Mouse (Mus musculus) stomach, postnatal 0 days (tissue): ENCODE results near the gene Trip10. TPM values are rescaled to one million over a fixed set of nuclear protein-coding genes. Genes with fewer than 3 reads are reported as not detected.

ENCODE experiments used
- ATAC-seq: fragments of 200-750 bp; cut with Nextera tagmentation; 2 replicates; pipeline ENCODE4 v1.8.0; 2017; ENCODE audit not compliant: low FRiP score, low TSS enrichment
- DNase-seq: peaks from one replicate; pipeline ENCODE4 v3.0.0-alpha.2; 2016; ENCODE audit warnings: low spot score
- H3K27ac ChIP-seq: fragments of 300-500 bp; sonication (generic); replicated peaks from 2 replicates; pipeline ENCODE4 v1.5.1; 2014; ENCODE audit warnings: mild to moderate bottlenecking, control low read depth
- H3K27me3 ChIP-seq: fragments of 300-500 bp; sonication (generic); 2 replicates; pipeline ENCODE4 v1.6.1; 2014; ENCODE audit warnings: low read length; ENCODE audit not compliant: control insufficient read depth, insufficient read depth
- H3K36me3 ChIP-seq: fragments of 300-500 bp; sonication (generic); 2 replicates; pipeline ENCODE4 v1.6.1; 2014; ENCODE audit warnings: low read length, mixed read lengths; ENCODE audit not compliant: control insufficient read depth, insufficient read depth
- H3K4me1 ChIP-seq: fragments of 300-500 bp; sonication (generic); replicated peaks from 2 replicates; pipeline ENCODE4 v1.6.1; 2014; ENCODE audit warnings: antibody characterized with exemption; ENCODE audit not compliant: control insufficient read depth, insufficient read depth
- H3K4me2 ChIP-seq: fragments of 300-500 bp; sonication (generic); replicated peaks from 2 replicates; pipeline ENCODE4 v1.6.1; 2014; ENCODE audit warnings: low read depth, mild to moderate bottlenecking, control low read depth, moderate library complexity
- H3K4me3 ChIP-seq: fragments of 300-500 bp; sonication (generic); 2 replicates; pipeline ENCODE4 v1.5.1; 2014; ENCODE audit warnings: low read depth, low read length, control low read depth
- H3K9ac ChIP-seq: fragments of 300-500 bp; sonication (generic); 2 replicates; pipeline ENCODE4 v1.6.1; 2014; ENCODE audit warnings: mild to moderate bottlenecking, low read length, control low read depth, mixed read lengths
- H3K9me3 ChIP-seq: fragments of 300-500 bp; sonication (generic); 2 replicates; pipeline ENCODE4 v1.6.1; 2016; ENCODE audit warnings: low read length; ENCODE audit not compliant: control insufficient read depth
- CTCF ChIP-seq: IDR thresholded peaks from 2 replicates; pipeline ENCODE4 v1.5.1; 2016; ENCODE audit warnings: antibody characterized with exemption, low read depth, mild to moderate bottlenecking, moderate library complexity
- EP300 ChIP-seq: optimal IDR thresholded peaks from 2 replicates; pipeline ENCODE3; 2016; ENCODE audit warnings: antibody characterized with exemption
- WGBS: fragments of 180-500 bp; shearing (Covaris S2); extraction: QIAGEN DNeasy Blood & Tissue Kit; methylation state at CpG from one replicate; pipeline ENCODE4 v1.1.7; 2014; 5-methylcytosine and 5-hydroxymethylcytosine counted together
- microRNA-seq: library from miRNA; unstranded; fragments of <30 nt; microRNA quantifications from one replicate; pipeline ENCODE4, GENCODE M21; 2016
- polyA plus RNA-seq: library from polyadenylated mRNA; unstranded; fragments of >200 nt; fragmentation: Nextera tagmentation; extraction: Ambion mirVana; gene quantifications from 2 replicates; pipeline ENCODE4 v1.2.1, GENCODE M21; 2015

Trip10 gene
- polyA plus RNA-seq, 1 experiment from 2014 or later = 27.5 TPM

DNA sequence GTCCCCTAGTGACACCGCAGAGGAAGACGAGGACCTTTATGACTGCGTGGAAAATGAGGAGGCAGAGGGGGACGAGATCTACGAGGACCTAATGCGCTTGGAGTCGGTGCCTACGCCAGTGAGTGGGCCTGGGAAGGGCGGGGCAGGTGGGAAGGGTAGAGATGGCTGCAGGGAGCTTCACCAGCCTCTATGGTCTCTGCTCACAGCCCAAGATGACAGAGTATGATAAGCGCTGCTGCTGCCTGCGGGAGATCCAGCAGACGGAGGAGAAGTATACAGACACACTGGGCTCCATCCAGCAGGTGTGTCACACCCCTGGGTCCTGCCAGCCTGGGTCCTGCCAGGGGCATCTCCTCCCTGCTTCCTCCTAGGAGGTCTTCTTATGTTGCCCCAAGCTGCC, 47.8 kb downstream of the Trip10 start:
- 80% methylated on average over 12 of the region's 12 CpGs for WGBS

DNA sequence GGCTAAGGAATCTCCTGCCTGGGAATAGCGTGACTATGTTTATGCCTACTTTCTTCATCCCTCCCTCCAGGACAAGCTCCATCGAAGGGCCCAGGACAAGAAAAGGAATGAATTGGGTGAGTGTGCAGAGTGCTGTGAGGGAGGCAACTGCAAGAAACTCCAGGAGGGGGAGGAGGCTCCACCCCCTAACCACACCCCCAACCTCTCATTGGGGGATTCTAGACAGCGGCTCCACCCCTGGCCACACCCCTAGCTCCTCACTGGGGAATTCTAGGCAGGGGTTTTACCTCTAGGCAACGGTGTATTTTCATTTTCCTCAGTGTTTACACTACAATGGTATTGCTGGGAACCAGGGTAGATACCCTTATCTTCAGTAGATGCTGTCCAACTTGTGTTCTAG, 56.3 kb downstream of the Trip10 start:
- no peaks in the 10 kb centered on the region for H3K9me3 ChIP-seq
- no peak for DNase-seq
- ATAC-seq = no peak
- H3K9ac ChIP-seq = no peak overlapping the region
- WGBS = 53% methylated on average over 4 of the region's 4 CpGs
- H3K36me3 ChIP-seq = no peaks in the 10 kb centered on the region
- TF ChIP-seq EP300 (no peak), CTCF (no peak)
- no peak overlapping the region for H3K4me3 ChIP-seq
- no peaks in the 10 kb centered on the region for H3K27me3 ChIP-seq
- H3K4me1 ChIP-seq = no peaks in the 10 kb centered on the region
- no peak overlapping the region for H3K27ac ChIP-seq
- no peak overlapping the region for H3K4me2 ChIP-seq

More for the DNA sequence above, 47.8 kb downstream of the Trip10 start:
- no peaks in the 10 kb centered on the region for H3K9me3 ChIP-seq
- H3K36me3 ChIP-seq = no peaks in the 10 kb centered on the region
- ATAC-seq (0 out of 2 replicates have a peak, but pooled peaks have one; percentile 12), DNase-seq (no peak)
- H3K27ac ChIP-seq = no peak overlapping the region
- no peak overlapping the region for H3K9ac ChIP-seq
- no peak overlapping the region for H3K4me3 ChIP-seq
- no peaks in the 10 kb centered on the region for H3K4me1 ChIP-seq
- no peak overlapping the region for H3K4me2 ChIP-seq
- H3K27me3 ChIP-seq = no peaks in the 10 kb centered on the region
- no peak for TF ChIP-seq CTCF
- TF ChIP-seq EP300 = no peak

DNA sequence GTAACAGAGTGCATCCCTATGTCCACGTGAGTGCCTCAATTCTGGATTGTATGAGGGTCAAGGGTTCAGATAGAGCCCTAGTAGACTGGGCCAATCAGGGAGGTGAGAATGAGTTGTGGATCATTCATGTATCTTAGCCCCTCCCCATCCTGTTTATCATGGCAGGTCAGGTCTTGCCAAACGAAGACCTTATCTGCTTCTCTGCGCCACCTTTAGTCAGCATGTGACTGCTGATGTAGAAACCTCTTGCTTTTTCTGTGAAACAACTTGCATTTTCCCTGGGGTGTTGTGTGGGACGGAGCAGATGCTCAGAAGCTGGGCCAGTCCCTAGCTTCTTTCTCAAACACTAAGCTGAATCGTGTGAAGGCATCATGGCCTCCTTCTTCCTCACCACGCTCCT, 57.8 kb downstream of the Trip10 start:
- Histone ChIP-seq H3K4me1 (no peaks in the 10 kb centered on the region), H3K27ac (no peak overlapping the region), H3K4me3 (no peak overlapping the region), H3K4me2 (no peak overlapping the region), H3K9me3 (no peaks in the 10 kb centered on the region), H3K27me3 (no peaks in the 10 kb centered on the region), H3K9ac (no peak overlapping the region), H3K36me3 (no peaks in the 10 kb centered on the region)
- no peak for ATAC-seq
- TF ChIP-seq EP300 (no peak), CTCF (no peak)
- DNase-seq = no peak
- 65% methylated on average over 6 of the region's 6 CpGs for WGBS

DNA sequence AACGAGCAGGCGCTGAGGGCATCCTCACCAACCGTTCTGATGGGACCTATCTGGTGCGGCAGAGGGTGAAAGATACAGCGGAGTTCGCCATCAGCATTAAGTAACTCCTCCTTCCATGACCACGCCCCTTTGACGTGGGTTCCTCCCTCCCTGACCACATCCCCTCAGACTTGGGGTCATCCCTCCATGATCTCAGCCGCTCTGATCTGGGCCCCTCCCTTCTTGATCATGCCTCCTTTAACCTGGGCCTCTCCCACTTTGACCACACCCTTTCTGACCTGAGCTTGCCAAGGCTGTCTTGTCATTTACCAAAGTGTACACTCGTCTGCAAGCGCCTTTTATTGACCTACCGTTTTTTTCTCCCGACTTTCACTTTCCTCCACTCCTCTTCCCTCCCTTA, 62.5 kb downstream of the Trip10 start:
- H3K27me3 ChIP-seq = no peaks in the 10 kb centered on the region
- ATAC-seq = peak; percentile 66; the same call in 1 of the 2 replicates
- no peaks in the 10 kb centered on the region for H3K36me3 ChIP-seq
- H3K4me2 ChIP-seq = no peak overlapping the region
- DNase-seq = peak; percentile 25
- H3K9me3 ChIP-seq = no peaks in the 10 kb centered on the region
- no peak overlapping the region for H3K9ac ChIP-seq
- WGBS = 32% methylated on average over 13 of the region's 13 CpGs
- TF ChIP-seq CTCF (no peak), EP300 (no peak)
- H3K4me1 ChIP-seq = no peaks in the 10 kb centered on the region
- no peak overlapping the region for H3K4me3 ChIP-seq
- H3K27ac ChIP-seq = no peak overlapping the region

Small RNAs within 50 kb of the gene (microRNA-seq; reads per million reads assigned to microRNA genes)
- gene Mir6978 = not detected

Other genes with a start within 250 kb of the Trip10 start
- gene Pspn, start 249.4 kb upstream of the Trip10 start, polyA plus RNA-seq = not detected in 2 replicates
- 36.9 and 37.3 TPM in 2 replicates for gene Gtf2f1, start 238.2 kb upstream of the Trip10 start, polyA plus RNA-seq
- 0.33 and 0.45 TPM in 2 replicates for gene Gm17949, start 238.0 kb upstream of the Trip10 start, polyA plus RNA-seq
- 16.9 and 18.2 TPM in 2 replicates for gene Khsrp, start 217.9 kb upstream of the Trip10 start, polyA plus RNA-seq
- not detected in 2 replicates for gene Slc25a41, start 207.8 kb upstream of the Trip10 start, polyA plus RNA-seq
- gene Crb3, start 190.3 kb upstream of the Trip10 start, polyA plus RNA-seq = 74.9 and 82.7 TPM in 2 replicates
- gene Slc25a23, start 189.6 kb upstream of the Trip10 start, polyA plus RNA-seq = 3.1 and 4.2 TPM in 2 replicates
- gene Dennd1c, start 170.9 kb upstream of the Trip10 start, polyA plus RNA-seq = 2.4 and 2.8 TPM in 2 replicates
- gene Tubb4a, start 161.7 kb upstream of the Trip10 start, polyA plus RNA-seq = 9.5 and 11.5 TPM in 2 replicates
- 2.3 and 3.5 TPM in 2 replicates for gene Tnfsf9, start 144.1 kb upstream of the Trip10 start, polyA plus RNA-seq
- gene Cd70, start 99.7 kb upstream of the Trip10 start, polyA plus RNA-seq = 0.11 TPM in 1 of 2 replicates, not detected in the other
- gene Tnfsf14, start 55.3 kb upstream of the Trip10 start, polyA plus RNA-seq = 0.05 TPM in 1 of 2 replicates, not detected in the other
- gene C3, start 21.3 kb upstream of the Trip10 start, polyA plus RNA-seq = 9.3 and 9.8 TPM in 2 replicates
- gene Gpr108, start 1.0 kb upstream of the Trip10 start, polyA plus RNA-seq = 48.0 and 52.4 TPM in 2 replicates
- gene Vav1, start 29.6 kb downstream of the Trip10 start, polyA plus RNA-seq = 1.4 and 1.6 TPM in 2 replicates
- 4.6 and 4.8 TPM in 2 replicates for gene Adgre1, start 109.2 kb downstream of the Trip10 start, polyA plus RNA-seq